Comparison of ENCODE assay signal across 14 mouse cellular contexts in the genomic region with DNA sequence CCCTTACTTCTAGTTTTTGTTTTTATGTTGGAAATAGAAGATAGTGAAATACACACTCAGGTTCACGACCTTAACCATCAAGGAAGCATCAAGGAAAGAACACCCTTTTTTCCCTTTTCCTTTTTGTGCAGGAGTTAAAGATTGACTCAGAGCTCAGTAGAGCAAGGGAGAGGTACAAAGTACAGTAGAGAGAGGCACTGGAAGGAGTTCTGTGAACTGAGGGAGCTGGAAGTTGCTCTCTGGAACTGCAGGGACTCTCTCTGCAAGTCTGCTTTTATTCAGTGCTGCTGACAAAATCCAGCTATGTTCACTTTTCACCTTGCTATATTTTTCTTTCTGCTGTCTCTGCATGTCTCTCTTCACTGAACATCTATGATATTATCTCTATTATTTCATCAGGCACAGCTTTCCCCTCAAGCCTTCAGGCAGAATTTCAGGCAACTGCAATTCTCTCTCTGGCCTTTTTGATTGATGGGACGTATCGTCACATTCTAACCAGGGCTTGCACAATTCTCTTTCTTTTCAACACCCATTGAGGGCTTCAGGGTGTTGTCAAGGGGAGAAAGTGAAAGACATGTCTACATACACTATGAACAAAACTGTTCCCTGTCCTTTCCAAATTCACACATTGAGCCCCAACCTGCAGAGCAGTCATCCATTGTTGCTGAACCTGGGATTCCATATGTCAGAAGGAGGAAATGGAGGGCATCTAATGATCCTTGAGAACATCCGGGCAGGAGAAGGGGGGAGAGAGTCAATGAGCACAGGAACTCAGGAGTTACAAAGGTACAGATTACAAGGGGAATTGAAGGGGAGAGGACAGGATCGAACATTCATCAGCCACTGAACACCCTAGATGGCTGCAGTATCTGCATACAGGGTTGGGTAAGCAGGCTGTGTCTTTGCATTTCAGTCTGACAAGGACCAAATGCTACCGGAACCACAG.
A peak's percentile ranks its signal among the peaks of the same experiment; 100 is the strongest.
DNase-seq lines count a peak whose midpoint lies in the region; ATAC-seq and TF ChIP-seq lines count a peak whose summit lies in the region.
"Had no signal": no experiment of that assay in that cellular context is flagged by ENCODE, and none has a peak within 500 bp of the region (broad histone marks: within the 10 kb centered on the region; RNA-seq: fewer than 3 reads in every experiment).

No protein-coding gene starts in this region.

- H3K36me3 ChIP-seq in G1E (replicated peaks): no peaks in the 10 kb centered on the region
- no peaks in the 10 kb centered on the region for H3K36me3 ChIP-seq in intestine, embryonic 14.5 days (ENCODE audit: control insufficient read depth, insufficient read depth, low read length)
- no peaks in the 10 kb centered on the region for H3K36me3 ChIP-seq in kidney, embryonic 16.5 days (ENCODE audit: insufficient read depth, low read length)
- H3K36me3 ChIP-seq: heart, embryonic 10.5 days; limb, embryonic 15.5 days had no signal

- no peak for DNase-seq in G1E (ENCODE audit: low spot score)
- no peak for DNase-seq in intestine, embryonic 14.5 days (ENCODE audit: low spot score)
- no peak for DNase-seq in right cerebral cortex, adult 2 months (ENCODE audit: low spot score in 2 of 2)
- DNase-seq in right cerebral cortex, postnatal 36 days (ENCODE audit: low spot score in 2 of 2): no peak
- no peak for DNase-seq in cerebellum, adult 2 months
- DNase-seq: cerebellum, adult 18-20 months; heart, postnatal 36 days; thymus, adult 2 months had no signal

- H3K4me2 ChIP-seq in intestine, embryonic 14.5 days (ENCODE audit: low read length): no peak overlapping the region
- no peak overlapping the region for H3K4me2 ChIP-seq in kidney, embryonic 16.5 days (replicated peaks; ENCODE audit: low read depth, low read length)
- H3K4me2 ChIP-seq: limb, embryonic 15.5 days had no signal

- H3K27me3 ChIP-seq in G1E (ENCODE audit: insufficient read depth, low read length): no peaks in the 10 kb centered on the region
- H3K27me3 ChIP-seq in intestine, embryonic 14.5 days (replicated peaks; ENCODE audit: control insufficient read depth, insufficient read depth, low read length): no peaks in the 10 kb centered on the region
- no peaks in the 10 kb centered on the region for H3K27me3 ChIP-seq in kidney, embryonic 16.5 days (ENCODE audit: insufficient read depth, low read length)
- H3K27me3 ChIP-seq in cerebellum, adult 2 months (ENCODE audit: control insufficient read depth, insufficient read depth, low read length): no peaks in the 10 kb centered on the region
- H3K27me3 ChIP-seq: limb, embryonic 15.5 days had no signal

- peak overlapping the region; percentile 37; the same call in 1 of the 2 replicates for H3K4me3 ChIP-seq in G1E (ENCODE audit: low read depth, low read length)
- H3K4me3 ChIP-seq in intestine, embryonic 14.5 days (ENCODE audit: low read depth, low read length): no peak overlapping the region
- no peak overlapping the region for H3K4me3 ChIP-seq in kidney, embryonic 16.5 days (ENCODE audit: low read length)
- no peak overlapping the region for H3K4me3 ChIP-seq in cerebellum, adult 2 months (replicated peaks; ENCODE audit: insufficient read depth, low read depth, low read length)
- H3K4me3 ChIP-seq: heart, embryonic 10.5 days; limb, embryonic 15.5 days; myocyte had no signal

- no peak for TF ChIP-seq CTCF in G1E (IDR thresholded peaks at IDR 0.05; ENCODE audit: low read depth, low read length)
- no peak for TF ChIP-seq CTCF in cerebellum, adult 2 months (IDR thresholded peaks at IDR 0.05; ENCODE audit: borderline replicate concordance, insufficient read depth, low read depth, low read length)

- peak overlapping the region; percentile 69 for H3K27ac ChIP-seq in intestine, embryonic 14.5 days (ENCODE audit: low read depth)
- H3K27ac ChIP-seq in kidney, embryonic 16.5 days (ENCODE audit: low read length): peak overlapping the region; percentile 78
- no peak overlapping the region for H3K27ac ChIP-seq in cerebellum, adult 2 months (ENCODE audit: insufficient read depth, low read length)
- H3K27ac ChIP-seq: heart, embryonic 10.5 days; limb, embryonic 15.5 days; macrophage had no signal

- no peak overlapping the region for H3K9ac ChIP-seq in intestine, embryonic 14.5 days (ENCODE audit: low read length)
- no peak overlapping the region for H3K9ac ChIP-seq in kidney, embryonic 16.5 days (replicated peaks; ENCODE audit: low read length)
- H3K9ac ChIP-seq: limb, embryonic 15.5 days had no signal

- 69% methylated on average over 6 of the region's 6 CpGs for WGBS in intestine, embryonic 14.5 days
- 50% methylated on average over 6 of the region's 6 CpGs for WGBS in kidney, embryonic 16.5 days
- whole genome bisulfite sequencing in cerebellum, adult 2 months: 83% methylated on average over 6 of the region's 6 CpGs

- no peak for TF ChIP-seq POLR2A in cerebellum, adult 2 months (IDR thresholded peaks at IDR 0.05; ENCODE audit: borderline replicate concordance, insufficient read depth, low read length)

- peaks cover 62% of the 10 kb centered on the region for H3K4me1 ChIP-seq in G1E (ENCODE audit: insufficient read depth, low read depth, low read length)
- H3K4me1 ChIP-seq in intestine, embryonic 14.5 days (replicated peaks; ENCODE audit: control insufficient read depth, insufficient read depth, low read length): no peaks in the 10 kb centered on the region
- no peaks in the 10 kb centered on the region for H3K4me1 ChIP-seq in kidney, embryonic 16.5 days (ENCODE audit: insufficient read depth, low read length)
- no peaks in the 10 kb centered on the region for H3K4me1 ChIP-seq in cerebellum, adult 2 months (ENCODE audit: control insufficient read depth, insufficient read depth, low read length)
- H3K4me1 ChIP-seq: heart, embryonic 10.5 days; limb, embryonic 15.5 days had no signal

- no peaks in the 10 kb centered on the region for H3K9me3 ChIP-seq in G1E (replicated peaks)
- no peaks in the 10 kb centered on the region for H3K9me3 ChIP-seq in intestine, embryonic 14.5 days (ENCODE audit: control insufficient read depth, low read length)
- H3K9me3 ChIP-seq in kidney, embryonic 16.5 days (ENCODE audit: low read length): no peaks in the 10 kb centered on the region
- H3K9me3 ChIP-seq: heart, embryonic 10.5 days; limb, embryonic 15.5 days had no signal

- no peak for ATAC-seq in G1E (ENCODE audit: extremely low read depth, insufficient number of reproducible peaks, low FRiP score, poor library complexity, severe bottlenecking)
- ATAC-seq in intestine, embryonic 14.5 days (replicated peaks; ENCODE audit: low FRiP score, low TSS enrichment, low read depth): 0 out of 2 replicates have a peak, but pooled peaks have one; percentile 53
- peak; percentile 90 for ATAC-seq in kidney, embryonic 16.5 days (ENCODE audit: low FRiP score, low TSS enrichment)
- ATAC-seq in megakaryocyte, adult 5-6 weeks (ENCODE audit: poor library complexity, severe bottlenecking): peak; percentile 31; the same call in 1 of the 2 replicates
